Mouse (Mus musculus) limb, embryonic 14.5 days (tissue): ENCODE data around the gene Zfp979. TPM values are rescaled to one million over a fixed set of nuclear protein-coding genes. Genes with fewer than 3 reads are reported as not detected.
"Not testable (repeated sequence)": the region's sequence is repeated elsewhere in the genome, so short reads cannot be mapped to it uniquely, and the experiment has no call there.

Experiments used
- ATAC-seq: fragments of 200-750 bp; cut with Nextera tagmentation; 2 replicates; pipeline ENCODE4 v1.8.0; 2017; ENCODE audit warnings: low read depth, moderate number of reproducible peaks, moderate TSS enrichment; ENCODE audit not compliant: low FRiP score
- DNase-seq: peaks from one replicate; pipeline ENCODE4 v3.0.0-alpha.2; 2015; ENCODE audit warnings: low spot score
- H3K27ac ChIP-seq: fragments of 300-500 bp; sonication (generic); replicated peaks from 2 replicates; pipeline ENCODE4 v1.5.1; 2014; ENCODE audit warnings: low read depth, mild to moderate bottlenecking, low read length, moderate library complexity, mixed read lengths
- H3K27me3 ChIP-seq: fragments of 300-500 bp; sonication (generic); 2 replicates; pipeline ENCODE4 v1.6.1; 2014; ENCODE audit warnings: low read length, mixed read lengths; ENCODE audit not compliant: control insufficient read depth, insufficient read depth
- H3K36me3 ChIP-seq: fragments of 300-500 bp; sonication (generic); 2 replicates; pipeline ENCODE4 v1.6.1; 2014; ENCODE audit warnings: mild to moderate bottlenecking, low read length, moderate library complexity, mixed read lengths; ENCODE audit not compliant: control insufficient read depth, insufficient read depth
- H3K4me1 ChIP-seq: fragments of 300-500 bp; sonication (generic); 2 replicates; pipeline ENCODE4 v1.6.1; 2014; ENCODE audit warnings: antibody characterized with exemption, low read length, mixed read lengths; ENCODE audit not compliant: control insufficient read depth, insufficient read depth
- H3K4me2 ChIP-seq: fragments of 300-500 bp; sonication (generic); replicated peaks from 2 replicates; pipeline ENCODE4 v1.6.1; 2014; ENCODE audit warnings: low read depth, mild to moderate bottlenecking, low read length, moderate library complexity; ENCODE audit not compliant: severe bottlenecking
- H3K4me3 ChIP-seq: fragments of 300-500 bp; sonication (generic); replicated peaks from 2 replicates; pipeline ENCODE4 v1.5.1; 2014; ENCODE audit warnings: low read length
- H3K9ac ChIP-seq: fragments of 300-500 bp; sonication (generic); 2 replicates; pipeline ENCODE4 v1.6.1; 2014; ENCODE audit warnings: mild to moderate bottlenecking, low read depth, low read length, moderate library complexity; ENCODE audit not compliant: severe bottlenecking
- H3K9me3 ChIP-seq: fragments of 300-500 bp; sonication (generic); 2 replicates; pipeline ENCODE4 v1.6.1; 2016; ENCODE audit warnings: low read length; ENCODE audit not compliant: control insufficient read depth
- POLR2A ChIP-seq: fragments of 200-500 bp; IDR thresholded peaks from 2 replicates; pipeline ENCODE4 v1.8.0; 2012; ENCODE audit warnings: inconsistent platforms, mild to moderate bottlenecking, moderate library complexity, borderline replicate concordance; ENCODE audit not compliant: insufficient read depth, insufficient read length; ENCODE audit errors: extremely low read depth
- WGBS: fragments of 180-500 bp; shearing (Covaris S2); extraction: QIAGEN DNeasy Blood & Tissue Kit; methylation state at CpG from one replicate; pipeline ENCODE4 v1.1.7; 2014; 5-methylcytosine and 5-hydroxymethylcytosine counted together
- polyA plus RNA-seq, 2 experiments: library from polyadenylated mRNA; depleted of rRNA in 1 of 2; stranded (reverse) in 1 of 2; unstranded in 1 of 2; fragments of >200 nt; fragmentation: Nextera tagmentation in 1 of 2; extraction: Ambion mirVana in 1 of 2; gene quantifications; 2 replicates each; pipeline versions ENCODE4 v1.2.1 to v1.2.3; 2012 to 2014

The Zfp979 gene
- polyA plus RNA-seq, 2 experiments: 1.7 to 2.2 TPM

DNA sequence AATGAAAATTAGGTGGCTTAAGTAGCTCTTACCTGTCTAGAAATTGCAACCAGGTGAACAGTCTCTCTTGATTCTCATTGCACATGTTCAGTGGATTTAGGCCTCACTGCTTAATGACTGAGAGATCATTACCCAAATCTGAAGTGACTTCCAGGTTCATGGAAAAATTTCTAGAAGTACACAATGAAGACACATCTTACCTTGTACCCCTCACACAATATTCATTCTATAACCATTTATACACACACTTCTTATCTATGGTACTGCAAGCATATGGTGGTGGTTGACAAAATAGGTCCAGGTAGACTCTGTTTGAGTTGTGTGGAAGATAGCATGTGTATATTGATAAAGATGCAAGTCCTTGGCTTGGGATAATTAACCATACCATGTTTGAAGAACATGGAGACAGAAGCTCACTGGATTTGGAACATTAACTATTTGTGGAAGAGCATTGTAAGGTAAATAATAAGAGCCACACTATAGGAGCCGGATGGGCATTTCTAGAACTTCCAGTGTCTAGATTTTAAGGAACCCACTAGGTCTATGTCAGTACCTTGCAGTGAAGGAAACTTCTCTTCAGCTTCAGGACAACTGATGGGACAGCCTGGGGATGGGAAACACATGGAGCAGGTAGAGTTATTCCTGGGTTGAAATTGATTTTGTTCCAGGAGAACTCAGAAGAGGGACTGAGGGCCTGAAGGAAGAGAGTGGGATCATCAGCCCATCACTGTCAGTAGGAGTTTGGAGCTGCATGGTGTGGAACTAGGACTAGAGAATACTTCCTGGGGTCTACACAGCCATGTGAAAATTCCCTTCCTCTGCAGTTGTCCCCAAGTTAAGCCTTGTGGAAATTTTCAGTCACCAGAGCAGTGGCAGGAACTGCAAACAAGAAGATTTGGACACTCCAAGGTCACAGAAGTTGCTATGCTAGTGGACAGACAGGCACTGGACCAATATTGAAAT lies 55.5 kb downstream of the Zfp979 start:
- H3K36me3 ChIP-seq: no peaks in the 10 kb centered on the region
- no peaks in the 10 kb centered on the region for H3K4me1 ChIP-seq
- DNase-seq (no peak), ATAC-seq (no peak)
- no peak overlapping the region for H3K9ac ChIP-seq
- no peaks in the 10 kb centered on the region for H3K27me3 ChIP-seq
- TF ChIP-seq POLR2A: no peak
- WGBS: 56% methylated on average over 1 of the region's 1 CpGs
- H3K27ac ChIP-seq: no peak overlapping the region
- peaks cover 24% of the 10 kb centered on the region for H3K9me3 ChIP-seq
- H3K4me3 ChIP-seq: no peak overlapping the region
- no peak overlapping the region for H3K4me2 ChIP-seq

DNA sequence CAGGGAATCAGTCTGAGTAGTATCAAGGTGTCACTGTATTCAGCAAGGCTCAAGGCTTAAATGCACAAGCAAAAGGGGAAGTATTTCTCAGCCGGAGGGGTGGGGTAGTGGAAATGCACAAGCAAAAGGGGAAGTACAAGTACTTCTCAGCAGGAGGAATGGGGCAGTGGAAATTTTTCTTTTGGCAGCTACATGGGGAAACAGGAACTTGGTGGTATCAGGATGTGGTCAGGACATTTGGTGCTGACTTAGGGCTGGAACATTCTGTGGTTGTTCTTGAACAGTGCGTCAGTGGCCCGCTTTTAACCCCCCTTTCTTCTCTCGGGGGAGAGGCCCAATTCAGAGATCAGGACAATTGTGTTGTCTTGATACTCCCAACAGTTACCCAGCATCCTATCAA lies 62.9 kb downstream of the Zfp979 start:
- not testable (repeated sequence) for H3K9ac ChIP-seq, H3K27me3 ChIP-seq, H3K27ac ChIP-seq, H3K4me3 ChIP-seq, DNase-seq, H3K36me3 ChIP-seq, ATAC-seq, H3K4me1 ChIP-seq, H3K4me2 ChIP-seq
- H3K9me3 ChIP-seq: peaks cover 10% of the 10 kb centered on the region; the same call in 1 of the 2 replicates
- 95% methylated on average over 4 of the region's 4 CpGs for WGBS

DNA sequence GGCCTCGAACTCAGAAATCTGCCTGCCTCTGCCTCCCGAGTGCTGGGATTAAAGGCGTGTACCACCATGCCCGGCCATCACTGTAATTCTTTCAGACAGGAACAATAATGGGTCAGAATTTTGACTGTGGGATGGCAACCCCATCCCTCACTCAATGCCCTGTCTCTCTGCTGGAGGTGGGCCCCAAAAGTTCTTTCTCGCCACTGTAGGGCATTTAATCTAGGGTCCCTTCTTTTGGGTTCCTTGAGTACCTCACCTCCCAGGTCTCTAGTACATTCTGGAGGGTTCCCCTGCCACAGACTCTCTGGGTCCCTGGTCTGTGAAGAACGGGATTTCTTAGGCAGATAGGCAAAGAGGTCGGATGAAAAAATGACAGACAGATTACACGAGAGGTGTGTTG lies 71.2 kb downstream of the Zfp979 start:
- WGBS: 86% methylated on average over 8 of the region's 8 CpGs

DNA sequence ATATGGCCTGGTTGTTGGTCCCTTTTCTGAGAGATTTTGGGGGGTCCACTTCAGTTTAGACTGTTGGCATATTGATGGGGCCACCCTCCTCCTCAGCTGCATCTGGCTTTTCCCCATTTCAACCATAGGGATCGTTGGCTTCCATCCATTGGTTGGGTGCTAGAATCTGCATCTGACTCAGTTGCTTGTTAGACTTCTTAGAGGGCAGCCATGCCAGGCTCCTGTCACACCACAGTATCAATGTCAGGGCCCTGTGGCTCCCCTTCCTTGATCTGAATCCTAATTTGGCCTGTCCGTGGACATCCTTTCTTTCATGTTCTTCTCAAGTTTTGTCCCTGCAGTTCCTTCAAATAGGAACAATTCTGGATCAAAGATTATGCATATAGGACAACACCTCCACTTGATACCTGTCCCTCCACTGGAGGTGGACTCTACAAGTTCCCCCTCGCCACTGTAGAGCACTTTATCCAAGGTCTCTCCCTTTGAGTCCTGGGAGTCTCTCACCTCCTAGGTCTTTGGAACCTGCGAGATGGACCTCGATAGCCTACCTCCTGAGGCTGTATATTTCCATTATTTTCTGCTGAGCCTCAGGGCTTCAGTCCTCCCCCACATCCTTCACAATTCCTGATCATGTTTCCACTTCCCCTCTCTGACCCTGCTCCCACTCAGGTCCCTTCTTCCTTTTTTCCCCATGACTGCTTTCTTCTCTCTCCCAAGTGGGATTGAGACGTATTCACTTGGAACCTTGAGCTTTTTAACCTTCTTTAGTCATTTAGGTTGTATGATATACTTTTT lies 76.7 kb downstream of the Zfp979 start:
- DNase-seq (no peak), ATAC-seq (no peak)
- TF ChIP-seq POLR2A: no peak
- no peaks in the 10 kb centered on the region for H3K27me3 ChIP-seq
- H3K36me3 ChIP-seq: no peaks in the 10 kb centered on the region
- H3K9ac ChIP-seq: no peak overlapping the region
- H3K4me1 ChIP-seq: no peaks in the 10 kb centered on the region
- H3K4me2 ChIP-seq: no peak overlapping the region
- H3K9me3 ChIP-seq: peaks cover 5% of the 10 kb centered on the region
- WGBS: 71% methylated on average over 6 of the region's 6 CpGs
- no peak overlapping the region for H3K27ac ChIP-seq
- H3K4me3 ChIP-seq: no peak overlapping the region

More for the DNA sequence above, 71.2 kb downstream of the Zfp979 start:
- H3K9me3 ChIP-seq: peaks cover 14% of the 10 kb centered on the region
- not testable (repeated sequence) for H3K4me3 ChIP-seq, H3K4me2 ChIP-seq, ATAC-seq, H3K4me1 ChIP-seq, H3K36me3 ChIP-seq, H3K9ac ChIP-seq, H3K27me3 ChIP-seq, H3K27ac ChIP-seq, DNase-seq

Other genes with a start within 250 kb of the Zfp979 start
- gene Zfp982, start 150.1 kb downstream of the Zfp979 start, polyA plus RNA-seq (2012; rRNA removed): 1.6 and 3.4 TPM in 2 replicates
- gene Zfp982, start 150.1 kb downstream of the Zfp979 start, polyA plus RNA-seq (2014; fragmentation: Nextera tagmentation; extraction: Ambion mirVana): 6.4 TPM in 2 replicates
- 0.51 and 0.85 TPM in 2 replicates for gene Gm16503, start 102.3 kb downstream of the Zfp979 start, polyA plus RNA-seq (2012; rRNA removed)
- gene Gm16503, start 102.3 kb downstream of the Zfp979 start, polyA plus RNA-seq (2014; fragmentation: Nextera tagmentation; extraction: Ambion mirVana): 0.41 and 0.59 TPM in 2 replicates
- gene Zfp985, start 89.2 kb downstream of the Zfp979 start, polyA plus RNA-seq (2012; rRNA removed): 0.03 and 0.09 TPM in 2 replicates
- 0.21 and 0.25 TPM in 2 replicates for gene Zfp985, start 89.2 kb downstream of the Zfp979 start, polyA plus RNA-seq (2014; fragmentation: Nextera tagmentation; extraction: Ambion mirVana)
- not detected in 2 replicates for gene Zfp534, start 60.0 kb upstream of the Zfp979 start, polyA plus RNA-seq (2012; rRNA removed)
- gene Zfp534, start 60.0 kb upstream of the Zfp979 start, polyA plus RNA-seq (2014; fragmentation: Nextera tagmentation; extraction: Ambion mirVana): not detected in 2 replicates
- gene Zfp984, start 167.3 kb upstream of the Zfp979 start, polyA plus RNA-seq (2012; rRNA removed): 2.8 and 5.1 TPM in 2 replicates
- 8.9 and 9.2 TPM in 2 replicates for gene Zfp984, start 167.3 kb upstream of the Zfp979 start, polyA plus RNA-seq (2014; fragmentation: Nextera tagmentation; extraction: Ambion mirVana)
- gene Zfp933, start 205.9 kb upstream of the Zfp979 start, polyA plus RNA-seq (2012; rRNA removed): 5.7 and 7.2 TPM in 2 replicates
- 5.0 and 5.2 TPM in 2 replicates for gene Zfp933, start 205.9 kb upstream of the Zfp979 start, polyA plus RNA-seq (2014; fragmentation: Nextera tagmentation; extraction: Ambion mirVana)
- gene Miip, start 226.3 kb upstream of the Zfp979 start, polyA plus RNA-seq (2012; rRNA removed): 94.4 and 98.1 TPM in 2 replicates
- 22.4 and 29.1 TPM in 2 replicates for gene Miip, start 226.3 kb upstream of the Zfp979 start, polyA plus RNA-seq (2014; fragmentation: Nextera tagmentation; extraction: Ambion mirVana)
- 5.8 and 8.4 TPM in 2 replicates for gene Fv1, start 226.5 kb upstream of the Zfp979 start, polyA plus RNA-seq (2012; rRNA removed)
- gene Fv1, start 226.5 kb upstream of the Zfp979 start, polyA plus RNA-seq (2014; fragmentation: Nextera tagmentation; extraction: Ambion mirVana): 6.5 and 10.8 TPM in 2 replicates